Mouse (Mus musculus) testis, adult 2 months (tissue): ENCODE measurements around the gene Tpsb2. TPM values are rescaled to one million over a fixed set of nuclear protein-coding genes. Genes with fewer than 3 reads are reported as not detected.

Experiments used
- H3K27ac ChIP-seq: fragments of 200-500 bp; 2 replicates; pipeline ENCODE4 v1.5.1; 2012; ENCODE audit warnings: low read depth, low read length; ENCODE audit not compliant: control insufficient read depth, insufficient read depth
- H3K27me3 ChIP-seq: fragments of 200-500 bp; 2 replicates; pipeline ENCODE4 v1.6.1; 2012; ENCODE audit warnings: mild to moderate bottlenecking, low read length, moderate library complexity; ENCODE audit not compliant: control insufficient read depth, insufficient read depth
- H3K36me3 ChIP-seq: fragments of 200-500 bp; 2 replicates; pipeline ENCODE4 v1.6.1; 2012; ENCODE audit warnings: mild to moderate bottlenecking, low read length; ENCODE audit not compliant: control insufficient read depth, insufficient read depth
- H3K4me1 ChIP-seq: fragments of 200-500 bp; 2 replicates; pipeline ENCODE4 v1.6.1; 2012; ENCODE audit warnings: low read length; ENCODE audit not compliant: control insufficient read depth, insufficient read depth
- H3K4me3 ChIP-seq: fragments of 200-500 bp; 2 replicates; pipeline ENCODE4 v1.5.1; 2012; ENCODE audit warnings: low read depth, mild to moderate bottlenecking, low read length, moderate library complexity, mixed read lengths; ENCODE audit not compliant: control insufficient read depth
- CTCF ChIP-seq: fragments of 200-500 bp; IDR thresholded peaks from 2 replicates; pipeline ENCODE4 v1.5.1; 2012; ENCODE audit warnings: low read depth, mild to moderate bottlenecking, inconsistent platforms, low read length, moderate library complexity; ENCODE audit not compliant: control insufficient read depth, insufficient read depth, insufficient replicate concordance
- POLR2A ChIP-seq: fragments of 200-500 bp; IDR thresholded peaks from 2 replicates; pipeline ENCODE4 v1.6.1; 2012; ENCODE audit warnings: low read depth, mild to moderate bottlenecking, inconsistent platforms, low read length, moderate library complexity; ENCODE audit not compliant: control insufficient read depth
- polyA plus RNA-seq: library from polyadenylated mRNA; depleted of rRNA; stranded (reverse); fragments of >200 nt; gene quantifications from 2 replicates; pipeline ENCODE4 v1.2.3, GENCODE M21; 2012

Tpsb2 gene
- polyA plus RNA-seq, 1 experiment, result 0.10 TPM

GRCm38 (mm10) chr17:25341490-25341889 is 24.6 kb upstream of the Tpsb2 start:
- no peaks in the 10 kb centered on the region for H3K4me1 ChIP-seq
- H3K4me3 ChIP-seq, result no peak overlapping the region
- TF ChIP-seq CTCF, result no peak
- TF ChIP-seq POLR2A, result no peak
- H3K27me3 ChIP-seq, result no peaks in the 10 kb centered on the region
- no peaks in the 10 kb centered on the region for H3K36me3 ChIP-seq
- H3K27ac ChIP-seq, result no peak overlapping the region

- Histone ChIP-seq H3K27ac (no peak within 1 kb of the TSS), H3K4me1 (no peaks in the 10 kb centered on the region), H3K4me3 (no peak within 1 kb of the TSS), H3K36me3 (no peaks in the 10 kb centered on the region), H3K27me3 (no peaks in the 10 kb centered on the region)
- no peak for TF ChIP-seq CTCF
- TF ChIP-seq POLR2A, result no peak
Measured at GRCm38 (mm10) chr17:25345462-25345861, 20.6 kb upstream of the Tpsb2 start, which contains the start of gene Tpsab1. TSS of gene Tpsab1 (minus strand) at chr17:25345562.

DNA sequence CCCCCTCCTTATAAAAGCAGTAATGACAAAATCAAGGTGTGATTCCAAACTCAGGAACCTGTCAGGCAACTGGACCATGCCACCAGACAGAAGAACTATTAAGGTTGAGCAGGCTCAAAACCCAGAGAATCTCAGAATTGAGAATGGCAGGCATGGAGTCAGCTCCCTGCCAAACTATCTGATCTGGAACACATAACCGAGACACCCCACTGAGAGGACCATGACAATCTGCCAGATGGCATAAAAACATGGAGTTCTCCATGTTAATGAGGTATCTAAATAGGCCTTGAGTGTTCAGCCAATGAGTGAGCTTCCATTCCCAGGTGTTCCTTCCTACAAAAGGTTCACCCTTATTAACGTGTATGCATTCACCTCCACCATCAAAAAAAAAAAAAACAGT is 4.8 kb upstream of the Tpsb2 start:
- no peaks in the 10 kb centered on the region for H3K36me3 ChIP-seq
- H3K4me3 ChIP-seq, result no peak overlapping the region
- no peaks in the 10 kb centered on the region for H3K4me1 ChIP-seq
- H3K27me3 ChIP-seq, result no peaks in the 10 kb centered on the region
- TF ChIP-seq CTCF (no peak), POLR2A (no peak)
- no peak overlapping the region for H3K27ac ChIP-seq

GRCm38 (mm10) chr17:25363726-25364125 is 2.4 kb upstream of the Tpsb2 start:
- Histone ChIP-seq H3K36me3 (no peaks in the 10 kb centered on the region), H3K27ac (no peak overlapping the region), H3K4me3 (no peak overlapping the region), H3K4me1 (no peaks in the 10 kb centered on the region), H3K27me3 (no peaks in the 10 kb centered on the region)
- peak; percentile 72; the same call in 1 of the 2 replicates for TF ChIP-seq CTCF
- no peak for TF ChIP-seq POLR2A

DNA sequence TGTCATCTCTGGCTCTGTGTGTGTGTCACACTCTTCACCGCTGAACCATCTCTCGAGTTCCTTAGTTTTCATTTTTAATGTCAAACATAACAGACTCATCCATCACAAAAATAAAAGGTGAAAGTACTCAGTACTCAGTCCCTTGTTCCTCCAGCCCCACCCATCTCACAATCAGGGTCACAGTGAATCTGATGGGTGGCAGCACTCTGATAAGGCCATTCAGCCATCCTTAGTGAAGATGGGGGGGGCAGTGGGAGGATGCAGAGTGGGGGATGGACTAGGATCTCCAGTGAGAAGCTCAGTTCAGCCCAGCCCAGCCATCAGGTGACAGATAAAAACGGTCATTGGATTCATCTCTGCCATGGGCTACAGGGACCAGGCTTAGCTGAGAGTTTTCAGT is 2.9 kb downstream of the Tpsb2 start, which contains the start of gene Tpsg1:
Gene Tpsg1, plus strand, starts transcription at position 301 of the 400 bp plus-strand sequence.
- no peak within 1 kb of the TSS for H3K27ac ChIP-seq
- H3K4me3 ChIP-seq, result no peak within 1 kb of the TSS
- no peaks in the 10 kb centered on the region for H3K36me3 ChIP-seq
- no peaks in the 10 kb centered on the region for H3K4me1 ChIP-seq
- H3K27me3 ChIP-seq, result no peaks in the 10 kb centered on the region
- no peak for TF ChIP-seq CTCF
- no peak for TF ChIP-seq POLR2A

GRCm38 (mm10) chr17:25372491-25372890 is 6.4 kb downstream of the Tpsb2 start:
- no peak overlapping the region for H3K27ac ChIP-seq
- no peaks in the 10 kb centered on the region for H3K36me3 ChIP-seq
- no peak for TF ChIP-seq CTCF
- no peak for TF ChIP-seq POLR2A

GRCm38 (mm10) chr17:25374011-25374410 is 7.9 kb downstream of the Tpsb2 start:
- H3K27ac ChIP-seq, result no peak overlapping the region
- TF ChIP-seq CTCF, result peak; percentile 16; the same call in 1 of the 2 replicates
- TF ChIP-seq POLR2A, result no peak
- H3K27me3 ChIP-seq, result no peaks in the 10 kb centered on the region
- H3K36me3 ChIP-seq, result no peaks in the 10 kb centered on the region; the same call in 1 of the 2 replicates
- no peaks in the 10 kb centered on the region for H3K4me1 ChIP-seq
- H3K4me3 ChIP-seq, result no peak overlapping the region

More at GRCm38 (mm10) chr17:25372491-25372890, 6.4 kb downstream of the Tpsb2 start:
- no peaks in the 10 kb centered on the region for H3K27me3 ChIP-seq
- no peaks in the 10 kb centered on the region for H3K4me1 ChIP-seq
- H3K4me3 ChIP-seq, result no peak overlapping the region
